Mouse (Mus musculus) bone marrow, adult 2 months (tissue): ENCODE data around the gene Taok1.

Experiments
- CTCF ChIP-seq: fragments of 200-500 bp; IDR thresholded peaks from 2 replicates; pipeline ENCODE4 v1.5.1; 2011; ENCODE audit warnings: low read length, control low read depth; ENCODE audit not compliant: control insufficient read depth, insufficient read depth
- POLR2A ChIP-seq: fragments of 200-500 bp; IDR thresholded peaks from 2 replicates; pipeline ENCODE4 v1.6.1; 2011; ENCODE audit warnings: low read depth, mild to moderate bottlenecking, control low read depth, low read length, borderline replicate concordance; ENCODE audit not compliant: control insufficient read depth

DNA sequence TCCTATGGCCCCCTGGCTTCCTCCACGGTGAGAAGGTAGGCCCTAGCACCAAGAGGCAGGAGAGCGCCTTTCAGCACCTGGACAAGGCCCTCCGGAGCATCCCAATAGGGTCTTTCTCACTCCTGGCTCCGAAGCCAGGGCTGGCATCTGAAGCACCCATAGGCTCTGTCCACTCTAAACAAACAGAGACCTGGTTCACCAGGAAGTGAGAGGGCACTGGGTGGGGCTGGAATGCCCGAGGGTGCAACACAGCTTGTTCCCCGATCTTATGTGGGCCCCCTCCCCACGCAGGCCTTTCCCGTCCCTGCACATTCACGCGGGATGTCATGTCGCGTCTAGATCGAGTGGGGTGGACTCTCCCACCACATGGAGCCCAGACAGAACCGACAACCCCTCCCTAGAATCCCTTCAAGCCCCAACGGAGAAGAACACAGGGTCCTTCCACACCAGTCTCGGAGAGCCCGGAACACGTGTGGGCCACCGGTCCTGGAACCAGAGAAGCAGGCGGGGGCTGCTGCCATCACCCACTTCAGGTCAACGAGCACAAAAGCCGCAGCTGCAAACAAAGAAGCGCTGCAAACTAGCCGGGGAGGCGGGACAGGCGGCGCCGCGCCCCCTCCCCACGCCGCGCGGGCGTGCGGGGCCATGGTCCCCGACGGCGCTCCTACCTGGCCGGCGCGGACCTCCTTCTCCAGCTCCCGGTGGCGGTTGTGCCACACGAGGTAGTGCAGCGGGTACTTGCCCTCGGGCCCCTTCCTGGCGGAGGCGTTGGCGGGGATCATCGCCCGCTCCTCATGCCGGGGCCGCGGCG lies 118.6 kb downstream of the Taok1 start:
- TF ChIP-seq CTCF (no peak), POLR2A (no peak)
